Mouse (Mus musculus) layer of hippocampus, adult 9-10 months (tissue): ENCODE results near the gene Picalm.
A peak's percentile ranks its signal among the peaks of the same experiment; 100 is the strongest.

Source experiments
- DNase-seq: peaks from one replicate; pipeline ENCODE4 v3.0.0; 2022; ENCODE audit warnings: low spot score

Picalm gene

GRCm38 (mm10) chr7:90129732-90130392, at the start of gene Picalm:
Picalm (plus strand) TSS chr7:90130213.
- DNase-seq, result peak; percentile 81

- no peak for DNase-seq
These were observed 46.2 kb upstream of the Picalm start for GRCm38 (mm10) chr7:90083799-90084198.

- no peak for DNase-seq
These were observed 45.5 kb upstream of the Picalm start for GRCm38 (mm10) chr7:90084531-90084930.

- no peak for DNase-seq
These were observed 44.3 kb upstream of the Picalm start for GRCm38 (mm10) chr7:90085713-90086112.

GRCm38 (mm10) chr7:90086821-90087220, 43.2 kb upstream of the Picalm start:
- no peak for DNase-seq

- no peak for DNase-seq
These were observed 39.0 kb upstream of the Picalm start for GRCm38 (mm10) chr7:90090996-90091395.

- DNase-seq, result no peak
These were observed 38.3 kb upstream of the Picalm start for GRCm38 (mm10) chr7:90091756-90092155.

- DNase-seq, result no peak
These were observed 37.3 kb upstream of the Picalm start for GRCm38 (mm10) chr7:90092452-90093450.

GRCm38 (mm10) chr7:90095097-90095496, 34.9 kb upstream of the Picalm start:
- DNase-seq, result no peak

- no peak for DNase-seq
These were observed 34.1 kb upstream of the Picalm start for GRCm38 (mm10) chr7:90095766-90096372.

- no peak for DNase-seq
These were observed 33.4 kb upstream of the Picalm start for GRCm38 (mm10) chr7:90096609-90097008.

- DNase-seq, result no peak
These were observed 31.8 kb upstream of the Picalm start for GRCm38 (mm10) chr7:90098253-90098652.

GRCm38 (mm10) chr7:90099248-90099647, 30.8 kb upstream of the Picalm start:
- no peak for DNase-seq

- DNase-seq, result no peak
These were observed 29.3 kb upstream of the Picalm start for GRCm38 (mm10) chr7:90100614-90101160.

GRCm38 (mm10) chr7:90116100-90116499, 13.9 kb upstream of the Picalm start:
- no peak for DNase-seq

- DNase-seq, result no peak
These were observed 9.9 kb upstream of the Picalm start for GRCm38 (mm10) chr7:90120106-90120505.

- no peak for DNase-seq
These were observed 5.0 kb upstream of the Picalm start for GRCm38 (mm10) chr7:90124991-90125390.

GRCm38 (mm10) chr7:90128631-90129200, 1.3 kb upstream of the Picalm start:
- DNase-seq, result peak; percentile 46

- DNase-seq, result peak; percentile 55
These were observed 712 bp upstream of the Picalm start for GRCm38 (mm10) chr7:90129271-90129731.

- no peak for DNase-seq
These were observed 725 bp downstream of the Picalm start for GRCm38 (mm10) chr7:90130501-90131375.

GRCm38 (mm10) chr7:90131376-90131651, 1.3 kb downstream of the Picalm start:
- no peak for DNase-seq
